Mouse (Mus musculus): ENCODE results near the gene Gm45062. TPM values are rescaled to one million over a fixed set of nuclear protein-coding genes. Genes with fewer than 3 reads are reported as not detected.
A peak's percentile ranks its signal among the peaks of the same experiment; 100 is the strongest.

The Gm45062 gene
- total and polyA plus RNA-seq, 3 experiments: 2.7 to 4.1 (median 3.2) TPM

DNA sequence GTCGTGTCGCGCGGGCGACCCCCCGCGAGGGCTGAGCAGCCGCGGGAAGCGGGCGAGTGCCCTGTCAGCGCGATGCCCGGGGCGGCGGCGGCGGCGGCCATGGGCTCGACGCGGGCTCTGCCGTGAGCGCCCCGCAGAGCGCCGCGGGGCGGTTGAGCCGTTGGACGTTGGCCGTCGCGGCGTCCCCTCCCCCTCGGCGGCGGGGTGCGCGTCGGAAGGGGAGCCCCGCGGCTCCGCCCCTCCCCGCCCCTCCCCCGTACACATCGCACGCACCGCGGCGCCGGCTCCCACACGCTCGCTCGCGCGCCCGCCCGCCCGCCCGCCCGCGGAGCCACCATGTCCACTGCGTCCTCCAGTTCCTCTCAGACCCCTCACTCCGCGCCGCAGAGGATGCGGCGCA is 250.3 kb downstream of the Gm45062 start, which contains the start of gene Glcci1:
Gene Glcci1, plus strand, starts transcription at position 50 of the 400 bp plus-strand sequence.
- Histone ChIP-seq H3K4me1 (ENCODE audit: control insufficient read depth in 1 of 2, insufficient read depth in 2 of 2) (peaks cover 10 to 51% of the 10 kb centered on the region in 2 experiments), H3K27me3 (replicated peaks) (no peaks in the 10 kb centered on the region), H3K27ac (ENCODE audit: insufficient read depth, low read depth) (peak within 1 kb of the TSS; percentile 86), H3K79me2 (replicated peaks; ENCODE audit: control insufficient read depth, extremely low read depth, insufficient read depth, poor library complexity, severe bottlenecking) (peaks cover 31% of the 10 kb centered on the region), H3K4me2 (ENCODE audit: insufficient read depth, low read depth, poor library complexity, severe bottlenecking) (peak within 1 kb of the TSS; percentile 98), H3K9ac (ENCODE audit: insufficient read depth, low read depth) (peak within 1 kb of the TSS; percentile 93), H3K36me3 (replicated peaks in 1 of 2; ENCODE audit: control insufficient read depth in 1 of 2, insufficient read depth in 1 of 2, low read length in 1 of 2) (no peaks in the 10 kb centered on the region), H3K4me3 (replicated peaks in 1 of 3; ENCODE audit: low read depth in 2 of 3, low read length in 2 of 3, poor library complexity in 1 of 3) (peak within 1 kb of the TSS; percentile 81 to 95 (median 89)), H3K9me3 (replicated peaks; ENCODE audit: low read length) (no peaks in the 10 kb centered on the region)
- dilution Hi-C loops (cut with MboI; ENCODE audit: extremely low pct_ligation_motif_present, extremely low pct_unique_long_range_greater_than_20kb, low sequenced_read_pairs): no loop called here
- peak; percentile 58 for DNase-seq (ENCODE audit: extremely low read depth)
- in situ Hi-C loops (cut with MboI; ENCODE audit: low pct_ligation_motif_present, low pct_unique_long_range_greater_than_20kb, low sequenced_read_pairs): loop anchor here (10.0 kb wide), 1 partner anchor 155 kb away; no protein-coding TSS in a partner anchor
- TF ChIP-seq POLR2A (IDR thresholded peaks at IDR 0.05; ENCODE audit: low read depth, low read length): no peak
- TF ChIP-seq MAFK (IDR thresholded peaks at IDR 0.05; ENCODE audit: insufficient replicate concordance, low read length): no peak
- no peak for TF ChIP-seq ZMIZ1 (IDR thresholded peaks at IDR 0.05; ENCODE audit: low read depth, low read length)
- TF ChIP-seq SIN3A (IDR thresholded peaks at IDR 0.05; ENCODE audit: low read length): no peak
- TF ChIP-seq MEF2A (IDR thresholded peaks at IDR 0.05; ENCODE audit: borderline replicate concordance, low read depth, low read length): no peak
- no peak for TF ChIP-seq MYC (IDR thresholded peaks at IDR 0.05; ENCODE audit: low read depth, low read length)
- no peak for TF ChIP-seq MAX (IDR thresholded peaks at IDR 0.05; ENCODE audit: low read length)
- no peak for TF ChIP-seq GABPA (IDR thresholded peaks at IDR 0.05; ENCODE audit: insufficient replicate concordance, low read depth, low read length)
- no peak for TF ChIP-seq PAX5 (IDR thresholded peaks at IDR 0.05; ENCODE audit: low read length)
- no peak for TF ChIP-seq E2F4 (IDR thresholded peaks at IDR 0.05; ENCODE audit: insufficient replicate concordance, low read depth, low read length)
- TF ChIP-seq ELF1 (IDR thresholded peaks at IDR 0.05; ENCODE audit: low read depth, low read length): no peak
- no peak for TF ChIP-seq USF2 (conservative IDR thresholded peaks at IDR 0.05; ENCODE audit: low read depth, low read length)
- no peak for TF ChIP-seq KAT2A (IDR thresholded peaks at IDR 0.05; ENCODE audit: insufficient replicate concordance, low read length)
- no peak for TF ChIP-seq UBTF (IDR thresholded peaks at IDR 0.05; ENCODE audit: low read depth, low read length)
- no peak for TF ChIP-seq NRF1 (IDR thresholded peaks at IDR 0.05; ENCODE audit: low read depth, low read length)
- TF ChIP-seq HCFC1 (IDR thresholded peaks at IDR 0.05; ENCODE audit: low read depth, low read length): no peak
- TF ChIP-seq CTCF (conservative IDR thresholded peaks at IDR 0.05 in 1 of 2, IDR thresholded peaks at IDR 0.05 in 1 of 2; ENCODE audit: low read depth in 2 of 2, low read length in 2 of 2): no peak
- TF ChIP-seq JUND (conservative IDR thresholded peaks at IDR 0.05; ENCODE audit: low read depth, low read length): no peak
- TF ChIP-seq RCOR1 (conservative IDR thresholded peaks at IDR 0.05; ENCODE audit: low read depth, low read length): no peak

DNA sequence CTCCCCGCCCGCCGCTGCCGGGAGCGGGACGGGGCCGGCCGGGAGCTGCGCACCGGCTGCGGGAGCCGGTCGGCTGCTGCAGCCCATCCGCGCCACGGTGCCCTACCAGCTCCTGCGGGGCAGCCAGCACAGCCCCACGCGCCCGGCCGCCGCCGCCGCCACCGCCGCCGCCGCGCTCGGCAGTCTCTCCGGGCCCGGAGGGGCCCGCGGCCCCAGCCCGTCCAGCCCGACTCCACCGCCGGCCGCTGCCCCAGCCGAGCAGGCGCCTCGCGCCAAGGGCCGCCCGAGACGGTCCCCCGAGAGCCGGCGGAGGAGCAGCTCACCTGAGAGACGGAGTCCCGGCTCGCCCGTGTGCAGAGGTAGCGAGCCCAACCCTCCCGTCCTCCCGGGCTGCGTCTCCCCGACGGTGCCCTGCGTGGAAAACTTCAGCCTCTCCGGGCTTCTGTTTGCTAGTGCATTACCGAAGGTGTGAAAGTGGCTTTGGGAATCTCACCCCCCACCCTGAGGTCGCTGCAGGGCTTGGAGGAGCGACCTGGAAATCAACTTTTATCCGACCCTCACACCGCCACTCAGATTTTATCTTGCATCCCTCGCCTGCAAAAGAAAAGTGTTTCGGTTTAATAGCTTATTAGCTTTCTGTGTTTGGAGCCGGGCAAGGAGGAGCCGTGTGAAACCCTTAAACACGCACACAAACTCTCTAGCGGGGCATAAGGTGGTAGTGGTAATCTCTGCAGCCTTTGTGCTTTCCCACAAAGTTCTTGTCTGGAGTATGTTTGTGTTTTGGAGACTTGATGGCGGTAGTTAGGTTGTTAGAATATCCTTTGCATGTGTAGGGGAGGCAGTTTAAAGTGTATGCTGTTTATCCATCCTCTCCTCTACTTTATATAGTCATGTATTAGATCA is 251.0 kb downstream of the Gm45062 start:
- H3K36me3 ChIP-seq (replicated peaks in 1 of 2; ENCODE audit: control insufficient read depth in 1 of 2, insufficient read depth in 1 of 2, low read length in 1 of 2): no peaks in the 10 kb centered on the region
- H3K27me3 ChIP-seq (replicated peaks): no peaks in the 10 kb centered on the region
- peaks cover 31% of the 10 kb centered on the region for H3K79me2 ChIP-seq (replicated peaks; ENCODE audit: control insufficient read depth, extremely low read depth, insufficient read depth, poor library complexity, severe bottlenecking)
- H3K4me2 ChIP-seq (ENCODE audit: insufficient read depth, low read depth, poor library complexity, severe bottlenecking): peak overlapping the region; percentile 97
- no peaks in the 10 kb centered on the region for H3K9me3 ChIP-seq (replicated peaks; ENCODE audit: low read length)
- in situ Hi-C loops (cut with MboI; ENCODE audit: low pct_ligation_motif_present, low pct_unique_long_range_greater_than_20kb, low sequenced_read_pairs) (loop anchor here (10.0 kb wide), 1 partner anchor 155 kb away; no protein-coding TSS in a partner anchor), dilution Hi-C loops (cut with MboI; ENCODE audit: extremely low pct_ligation_motif_present, extremely low pct_unique_long_range_greater_than_20kb, low sequenced_read_pairs) (no loop called here)
- TF ChIP-seq RCOR1 (conservative IDR thresholded peaks at IDR 0.05; ENCODE audit: low read depth, low read length) (no peak), ETS1 (conservative IDR thresholded peaks at IDR 0.05; ENCODE audit: low read depth, low read length) (no peak), TCF12 (IDR thresholded peaks at IDR 0.05; ENCODE audit: low read depth, low read length) (peak; percentile 5; the same call in 1 of the 2 replicates), TBP (conservative IDR thresholded peaks at IDR 0.05; ENCODE audit: low read depth, low read length) (no peak), CHD1 (IDR thresholded peaks at IDR 0.05; ENCODE audit: low read depth, low read length) (no peak; the same call in 1 of the 2 replicates), SIN3A (IDR thresholded peaks at IDR 0.05; ENCODE audit: low read length) (0 out of 2 replicates have a peak, but pooled peaks have one; percentile 26), UBTF (IDR thresholded peaks at IDR 0.05; ENCODE audit: low read depth, low read length) (0 out of 2 replicates have a peak, but pooled peaks have one; percentile 60), POLR2AphosphoS2 (IDR thresholded peaks at IDR 0.05; ENCODE audit: low read depth, low read length) (0 out of 2 replicates have a peak, but pooled peaks have one; percentile 37), ZC3H11A (IDR thresholded peaks at IDR 0.05; ENCODE audit: low read depth, low read length) (no peak)
- peaks cover 5 to 44% of the 10 kb centered on the region in 2 experiments; a peak in 3 of 4 replicates for H3K4me1 ChIP-seq (ENCODE audit: control insufficient read depth in 1 of 2, insufficient read depth in 2 of 2)
- no peak for DNase-seq (ENCODE audit: extremely low read depth)
- peak overlapping the region; percentile 56 for H3K27ac ChIP-seq (ENCODE audit: insufficient read depth, low read depth)
- H3K9ac ChIP-seq (ENCODE audit: insufficient read depth, low read depth): peak overlapping the region; percentile 93
- H3K4me3 ChIP-seq (replicated peaks in 1 of 3; ENCODE audit: low read depth in 2 of 3, low read length in 2 of 3, poor library complexity in 1 of 3): peak overlapping the region; percentile 81 to 95 (median 89)
